Mouse (Mus musculus): ENCODE results near the gene Etv3.

Gene Etv3

DNA sequence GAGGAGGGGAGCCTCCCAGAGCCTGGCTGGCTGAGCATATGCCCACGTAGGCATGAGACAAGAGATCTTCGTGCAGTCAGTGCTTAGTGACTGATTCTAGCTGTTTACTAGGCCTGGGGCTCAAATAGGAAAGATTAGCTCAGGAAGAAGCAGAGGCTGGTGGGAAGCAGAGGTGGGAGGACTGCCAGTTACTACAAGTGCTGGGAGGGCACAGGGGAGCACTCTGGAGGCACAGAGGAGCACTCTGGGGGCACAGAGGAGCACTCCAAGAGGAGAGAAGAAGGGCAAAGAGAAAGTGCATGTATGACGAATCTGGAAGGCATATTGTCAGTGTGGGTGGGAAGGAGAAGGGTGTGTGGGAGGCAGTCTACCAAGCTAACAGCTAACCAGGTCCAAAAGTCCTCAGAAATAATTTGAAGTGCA is 30.9 kb downstream of the Etv3 start:
- no peak for DNase-seq (ENCODE audit: extremely low spot score, low read depth, low spot score)

DNA sequence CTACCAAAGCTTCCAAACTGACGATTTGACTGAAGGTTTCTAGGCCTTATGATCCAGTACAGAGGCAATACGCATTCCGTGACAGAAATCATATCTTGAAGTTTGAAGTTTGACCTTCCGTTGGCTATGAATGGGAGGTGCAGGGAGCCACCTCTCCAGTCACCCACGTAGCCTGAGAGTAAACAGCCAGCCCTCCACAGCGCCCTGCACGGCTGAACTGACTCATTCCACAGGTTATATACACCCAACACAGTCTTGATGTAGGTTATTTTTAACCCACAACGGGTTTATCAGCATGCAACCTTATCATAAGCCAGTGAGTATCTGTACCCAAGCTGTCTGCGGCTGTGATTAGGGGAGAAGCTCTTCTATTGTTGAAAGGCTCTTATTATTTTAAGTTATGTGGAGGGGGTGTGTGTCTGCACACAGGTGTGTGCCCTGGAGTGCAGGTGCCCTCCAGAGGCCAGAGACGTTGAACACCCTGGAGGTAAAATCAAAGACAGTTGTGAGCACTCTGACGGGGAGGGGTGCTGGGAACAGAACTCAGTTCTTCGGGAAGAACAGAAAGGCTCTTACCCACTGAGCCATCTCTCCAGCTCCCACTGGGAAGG is 31.6 kb downstream of the Etv3 start:
- no peak for DNase-seq (ENCODE audit: extremely low spot score, low read depth, low spot score)

DNA sequence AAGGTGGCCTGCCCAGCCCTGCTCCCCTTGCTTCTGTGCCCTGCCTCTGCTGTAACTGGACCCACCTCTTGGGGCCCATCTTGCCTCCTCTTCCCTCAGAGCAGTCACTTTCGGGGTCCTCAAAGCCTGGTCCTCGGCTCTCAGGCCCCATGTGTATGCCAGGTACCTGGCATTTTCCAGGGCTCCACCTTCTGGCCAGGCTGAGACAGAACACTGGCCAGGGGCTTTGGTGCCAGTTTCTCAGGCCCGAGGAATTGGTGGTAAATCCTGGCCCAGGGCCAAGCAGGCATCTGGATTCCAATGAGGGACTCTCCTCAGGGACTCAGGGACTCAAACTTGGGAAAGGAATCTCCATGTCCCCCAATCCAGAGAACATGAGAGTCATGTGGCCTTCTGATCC is 34.9 kb downstream of the Etv3 start:
- DNase-seq (ENCODE audit: extremely low spot score, low read depth, low spot score): no peak

DNA sequence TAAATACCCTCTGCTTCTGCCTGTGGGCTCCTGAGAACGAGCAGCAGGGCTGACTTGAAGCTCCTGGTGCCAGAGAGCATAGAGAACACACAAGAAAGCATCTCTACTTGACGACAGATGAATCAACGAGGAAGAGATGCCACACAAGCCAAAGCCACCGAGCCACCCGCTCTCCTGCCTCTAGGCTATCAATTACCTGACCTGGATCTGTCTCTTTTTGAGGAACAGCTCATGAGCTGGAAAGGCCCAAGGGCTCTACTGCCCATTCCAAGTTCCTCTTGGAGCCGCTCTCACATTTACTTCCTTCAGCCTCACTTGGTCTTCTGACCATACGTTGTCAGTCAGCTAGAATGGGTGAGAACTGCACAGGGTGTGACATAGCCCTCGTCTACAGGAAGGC is 36.2 kb downstream of the Etv3 start:
- DNase-seq (ENCODE audit: extremely low spot score, low read depth, low spot score): no peak

DNA sequence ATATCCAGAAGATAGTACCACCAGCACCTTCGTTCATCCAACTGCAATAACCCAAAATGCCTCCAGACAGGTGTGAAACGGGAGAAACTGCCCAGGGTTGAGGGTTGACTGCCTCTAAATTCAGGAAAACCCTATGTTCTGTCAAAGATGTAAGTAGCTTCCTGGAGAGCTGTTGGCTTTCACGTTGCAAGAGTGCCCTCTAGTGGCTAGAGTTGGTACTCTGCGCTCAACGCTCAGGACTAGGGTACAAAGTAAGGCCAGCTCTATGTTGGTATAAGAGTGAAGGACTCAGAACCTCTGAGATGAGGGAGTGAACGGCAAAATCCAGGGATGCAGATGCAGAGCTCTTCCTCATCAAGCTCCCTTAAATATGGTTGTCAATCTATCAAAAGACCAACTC is 37.2 kb downstream of the Etv3 start:
- peak; percentile 77 for DNase-seq (ENCODE audit: extremely low spot score, low read depth, low spot score)

DNA sequence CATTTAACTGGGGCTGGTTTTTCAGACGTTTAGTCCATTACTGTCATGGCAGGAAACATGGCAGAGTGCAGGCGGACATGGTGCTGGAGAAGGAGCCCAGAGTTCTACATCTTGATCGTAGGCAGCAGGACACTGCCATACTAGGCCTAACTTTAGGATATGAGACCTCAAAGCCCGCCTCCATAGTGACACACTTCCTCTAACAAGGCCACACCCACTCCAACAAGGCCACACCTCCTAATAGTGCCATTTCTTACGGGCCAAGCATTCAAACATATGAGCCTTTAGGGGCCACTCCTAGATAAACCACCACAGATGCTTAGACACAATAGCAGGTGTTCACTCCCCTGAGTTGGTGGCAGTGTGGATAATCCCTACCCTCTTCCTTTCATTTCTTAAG is 38.3 kb downstream of the Etv3 start:
- DNase-seq (ENCODE audit: extremely low spot score, low read depth, low spot score): no peak

DNA sequence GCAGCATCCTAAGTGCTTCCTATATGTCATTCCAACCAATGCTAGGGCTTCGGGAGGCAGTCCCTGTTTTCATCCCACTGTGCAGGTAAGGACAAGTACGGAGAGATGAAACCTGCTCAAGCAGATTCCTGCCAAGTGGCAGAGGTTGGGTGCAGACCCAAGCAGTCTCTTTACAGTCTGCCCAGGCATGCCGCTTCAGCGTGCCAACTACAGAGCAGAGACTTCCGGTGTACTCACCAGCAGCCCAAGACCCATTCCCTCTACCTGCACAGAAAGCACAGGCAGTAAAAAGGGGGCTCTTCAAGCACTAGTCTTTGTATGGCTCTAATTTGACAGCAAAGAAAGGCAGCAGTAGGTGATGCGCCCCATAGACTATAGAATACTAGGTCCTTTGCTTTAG is 40.4 kb downstream of the Etv3 start:
- DNase-seq (ENCODE audit: extremely low spot score, low read depth, low spot score): no peak

DNA sequence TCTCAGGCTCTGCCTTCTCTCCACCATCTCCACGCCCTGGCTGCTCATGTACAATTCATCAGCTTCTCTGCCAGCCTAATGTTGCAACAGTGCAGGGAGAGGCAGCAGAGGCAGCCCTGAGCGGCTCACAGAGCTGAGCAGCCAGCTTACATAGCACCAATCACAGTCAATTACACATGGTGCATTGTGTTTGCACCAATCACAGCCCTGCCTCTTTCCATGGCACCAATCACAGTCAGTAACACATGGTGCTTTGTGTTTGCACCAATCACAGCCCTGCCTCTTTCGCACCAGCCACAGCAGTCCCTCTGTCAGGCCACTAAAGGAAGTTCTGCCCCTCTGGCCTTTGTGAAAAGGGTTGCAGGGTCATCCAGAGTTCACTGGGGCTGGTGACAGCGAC is 40.9 kb downstream of the Etv3 start:
- DNase-seq (ENCODE audit: extremely low spot score, low read depth, low spot score): peak; percentile 61

DNA sequence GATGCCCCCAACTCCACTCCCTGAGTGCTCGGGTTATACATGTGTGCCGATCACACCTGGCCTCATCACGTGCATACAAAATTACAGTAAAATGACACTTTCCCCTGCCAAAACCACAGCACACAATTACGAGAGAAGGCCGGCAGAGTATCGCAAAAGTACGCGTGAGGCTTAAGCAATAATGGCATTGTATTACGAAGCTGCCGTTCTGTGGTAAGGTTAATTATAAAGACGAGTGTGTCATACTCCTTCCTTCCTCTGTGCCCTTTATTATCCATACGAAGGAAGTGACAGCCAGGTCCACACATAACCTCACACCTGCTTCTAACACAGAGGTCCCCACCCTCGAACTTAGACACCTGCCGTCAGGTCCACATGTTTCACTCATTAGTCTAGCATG is 42.3 kb downstream of the Etv3 start:
- DNase-seq (ENCODE audit: extremely low spot score, low read depth, low spot score): no peak

DNA sequence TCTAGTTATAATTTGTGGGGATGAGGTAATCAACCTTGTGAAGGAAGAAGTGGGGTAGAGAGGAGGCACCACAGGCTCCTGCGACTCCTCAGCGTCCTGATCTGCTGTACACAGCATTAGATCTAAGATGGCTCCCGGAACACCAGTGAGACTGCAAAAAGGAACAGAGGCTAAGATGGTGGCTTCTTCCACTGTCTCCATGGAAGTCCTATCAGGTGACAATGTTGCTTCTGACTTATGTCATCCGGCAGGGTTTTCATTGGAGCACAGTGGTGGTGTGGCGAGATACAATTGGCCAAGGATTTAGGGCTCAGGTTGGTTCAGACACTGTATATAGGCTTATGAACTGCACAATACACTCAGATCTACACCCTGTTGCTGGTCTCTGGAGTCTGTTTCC is 43.5 kb downstream of the Etv3 start:
- DNase-seq (ENCODE audit: extremely low spot score, low read depth, low spot score): no peak

DNA sequence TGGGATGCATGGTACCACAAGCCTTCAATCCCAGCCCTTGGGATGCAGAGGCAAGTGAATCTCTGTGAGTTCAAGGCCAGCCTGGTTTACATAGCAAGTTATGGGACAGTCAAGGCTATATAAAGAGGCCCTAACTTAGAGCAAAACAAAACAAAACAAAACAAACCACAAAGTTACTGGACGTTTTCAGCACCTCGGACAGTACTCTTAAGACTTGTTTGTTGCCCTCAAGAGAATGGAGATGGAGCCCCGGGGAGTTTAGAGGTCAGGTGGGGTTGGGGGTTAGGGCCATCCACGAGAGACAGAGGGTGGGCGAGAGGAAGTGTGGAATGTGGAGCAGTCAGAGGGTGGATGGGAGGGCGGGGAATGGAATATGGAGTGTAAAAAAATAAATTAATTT is 50.6 kb downstream of the Etv3 start:
- DNase-seq (ENCODE audit: extremely low spot score, low read depth, low spot score): peak; percentile 10

DNA sequence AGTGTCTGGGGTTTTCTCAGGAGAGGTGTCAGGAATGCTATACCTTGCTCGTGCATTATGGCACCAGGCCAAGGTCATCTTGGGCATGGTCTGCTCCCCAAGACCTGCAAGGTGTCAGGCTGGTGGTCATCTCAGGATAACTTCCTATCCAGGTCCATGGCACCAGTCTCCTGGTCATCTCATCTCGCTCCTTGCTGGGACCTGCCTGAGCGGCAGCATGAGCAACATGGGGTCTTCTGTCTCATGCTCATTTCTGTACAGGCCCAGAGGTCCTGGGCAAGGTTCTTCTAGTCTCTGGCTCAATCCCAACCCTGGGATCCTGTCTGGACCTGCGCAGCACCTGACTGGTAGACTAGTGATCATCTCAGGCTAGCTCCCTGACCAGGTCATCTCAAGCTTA is 57.1 kb downstream of the Etv3 start:
- no peak for DNase-seq (ENCODE audit: extremely low spot score, low read depth, low spot score)
